Mouse (Mus musculus) 416B (cell line): ENCODE measurements around the gene Il2rb.

Source experiments
- DNase-seq: peaks from one replicate; pipeline ENCODE4 v3.0.0; 2011; ENCODE audit warnings: low read depth

Gene Il2rb

GRCm38 (mm10) chr15:78481448-78482000 lies 13.5 kb downstream of the Il2rb start:
- DNase-seq, result peak; percentile 8

- DNase-seq, result peak; percentile 31
These were observed 14.1 kb downstream of the Il2rb start for GRCm38 (mm10) chr15:78480991-78481390.

GRCm38 (mm10) chr15:78480111-78480510 lies 15.0 kb downstream of the Il2rb start:
- DNase-seq, result peak; percentile 41

DNA sequence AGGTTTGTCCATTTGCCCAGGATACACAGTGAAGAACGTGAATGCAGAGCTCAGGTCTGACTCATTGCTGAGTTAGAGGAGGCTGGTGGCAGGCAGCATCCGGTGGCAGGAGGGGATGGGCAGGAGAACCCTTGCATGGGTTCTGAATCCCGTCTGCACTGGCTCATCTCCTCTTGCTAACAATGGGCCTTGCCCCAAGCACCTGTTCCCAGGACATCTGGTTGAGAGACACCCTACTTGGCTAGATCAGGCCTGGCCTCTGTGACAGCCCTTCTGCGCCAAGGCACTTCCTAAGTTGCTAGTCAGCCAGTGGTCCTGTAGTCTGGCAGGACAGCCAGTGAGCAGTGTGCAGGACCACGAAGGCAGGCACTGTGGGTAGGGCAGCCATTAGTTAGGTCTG lies 15.6 kb downstream of the Il2rb start:
- DNase-seq, result peak; percentile 23

GRCm38 (mm10) chr15:78478073-78478472 lies 17.0 kb downstream of the Il2rb start:
- no peak for DNase-seq

- DNase-seq, result no peak
These were observed 18.2 kb downstream of the Il2rb start for GRCm38 (mm10) chr15:78476878-78477277.

DNA sequence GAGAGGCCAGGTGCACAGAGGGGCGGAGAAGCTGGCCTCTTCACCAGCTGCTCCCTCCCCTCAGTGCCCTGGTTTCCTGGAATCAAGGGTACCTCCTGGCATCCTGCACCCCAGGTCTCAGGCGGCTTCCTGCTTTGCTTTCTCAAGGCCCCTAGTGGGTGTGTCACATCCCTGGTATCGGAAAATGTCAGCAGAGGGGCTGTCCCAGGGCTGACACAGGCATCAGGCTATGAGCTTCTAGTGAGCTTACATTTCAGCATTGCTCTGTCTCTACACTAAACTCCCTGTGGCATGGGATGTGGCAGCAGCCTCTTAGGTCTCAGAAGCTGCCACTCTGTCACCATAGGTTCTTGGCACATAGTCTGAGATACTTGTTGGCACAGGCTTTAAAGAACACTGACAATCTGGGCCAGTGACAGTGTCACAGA lies 19.5 kb downstream of the Il2rb start:
- no peak for DNase-seq

DNA sequence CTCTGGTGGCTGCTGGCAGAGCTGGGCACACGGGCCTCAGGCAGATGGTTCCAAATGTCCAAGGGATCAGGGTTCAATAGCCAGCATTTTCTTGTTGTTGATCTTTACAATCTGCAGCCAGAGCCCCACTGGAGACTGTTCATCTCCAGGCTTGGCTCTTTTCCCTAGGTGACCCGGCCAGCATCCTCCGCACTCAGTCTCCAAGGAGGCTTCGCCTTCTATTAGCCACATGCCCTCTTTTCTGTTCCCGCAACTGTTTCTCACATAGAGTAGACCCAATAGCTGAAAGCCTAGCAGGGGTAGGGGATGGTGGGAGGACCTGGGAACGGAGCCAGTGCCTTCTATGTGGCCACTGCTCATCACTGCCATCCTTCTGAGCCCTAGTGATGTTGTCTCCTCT lies 21.6 kb downstream of the Il2rb start:
- no peak for DNase-seq

DNA sequence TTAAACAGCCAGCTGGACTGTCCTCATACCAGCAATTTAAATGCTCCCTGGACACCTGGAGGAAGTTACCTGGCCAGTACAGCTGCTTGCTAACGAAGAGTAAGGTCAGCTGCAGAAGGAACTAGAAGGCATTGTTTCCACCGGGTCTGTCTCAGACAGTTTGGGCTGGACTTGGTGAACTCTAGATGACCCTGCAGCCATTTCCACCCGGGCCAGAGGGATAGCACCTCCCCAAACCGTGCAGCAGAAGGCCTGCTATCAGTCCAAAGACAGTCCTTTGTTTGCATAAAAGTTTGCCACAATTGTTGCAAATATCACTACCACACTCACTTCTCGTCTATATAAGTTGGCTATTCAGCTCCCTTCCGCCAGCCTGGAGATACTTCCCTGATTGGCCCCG lies 23.2 kb downstream of the Il2rb start:
- DNase-seq, result no peak

DNA sequence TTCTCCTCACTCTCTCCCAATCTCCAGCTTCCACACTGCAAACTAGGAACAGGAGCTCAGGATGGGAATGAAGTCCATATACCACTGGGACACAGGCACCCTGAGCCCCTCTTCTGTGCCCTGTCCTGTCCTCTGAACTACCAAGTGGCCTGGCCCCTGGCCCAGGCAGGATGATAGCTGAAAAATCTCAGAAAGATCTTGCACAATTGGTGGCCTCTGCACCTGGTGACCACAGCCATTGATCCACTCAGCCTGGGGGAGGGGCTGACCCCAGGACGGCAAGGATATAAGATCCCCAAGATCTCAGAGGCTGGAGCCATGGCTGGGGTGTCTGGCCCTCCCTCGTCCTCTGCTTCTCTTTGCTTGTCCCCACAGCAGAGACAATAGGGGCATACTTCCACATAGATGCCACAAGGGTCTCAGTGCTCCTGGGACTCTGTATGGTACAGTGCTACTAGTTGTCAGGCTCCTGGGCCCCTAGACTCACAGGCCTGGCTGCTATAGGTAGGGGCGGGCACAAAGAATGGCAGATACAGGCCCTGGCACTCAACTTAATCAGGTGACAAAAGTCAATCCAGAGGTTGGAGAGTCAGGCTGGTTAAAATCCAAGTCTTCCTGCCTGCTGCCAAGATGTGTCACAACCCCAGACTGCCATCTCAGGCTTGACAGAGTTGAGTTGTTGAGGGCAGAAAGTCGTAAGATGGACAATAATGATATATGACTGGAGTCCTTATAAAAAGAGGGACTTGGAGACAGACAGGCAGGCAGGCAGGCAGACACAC lies 24.4 kb downstream of the Il2rb start:
- DNase-seq, result no peak

GRCm38 (mm10) chr15:78468379-78468937 lies 26.6 kb downstream of the Il2rb start, which contains the start of gene Tmprss6:
Gene Tmprss6, minus strand, starts transcription at chr15:78468634.
- no peak for DNase-seq

- no peak for DNase-seq
These were observed 27.5 kb downstream of the Il2rb start for GRCm38 (mm10) chr15:78467570-78467969.

DNA sequence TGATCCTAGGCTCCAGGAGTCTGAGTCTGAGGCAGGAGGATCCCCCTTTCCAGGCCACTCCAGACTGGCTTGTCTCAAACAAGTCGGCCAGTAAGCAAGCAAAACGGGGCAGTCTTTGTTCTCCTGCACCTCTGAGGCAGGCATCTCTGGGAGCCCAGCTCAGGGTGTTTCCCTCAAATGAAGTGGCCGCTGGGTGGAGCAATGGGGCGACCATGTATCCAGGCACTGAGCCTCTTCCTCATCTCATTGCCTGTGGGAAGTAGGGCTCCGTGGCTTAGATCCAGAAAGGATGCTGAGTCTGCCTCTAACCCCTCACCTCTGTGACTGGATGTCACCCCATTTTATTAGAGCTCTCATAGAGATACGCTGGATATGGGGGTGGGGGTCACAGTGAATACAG lies 28.3 kb downstream of the Il2rb start:
- peak; percentile 13 for DNase-seq

- DNase-seq, result peak; percentile 23
These were observed 32.1 kb downstream of the Il2rb start for GRCm38 (mm10) chr15:78462981-78463380.

GRCm38 (mm10) chr15:78457193-78457592 lies 37.9 kb downstream of the Il2rb start:
- no peak for DNase-seq

DNA sequence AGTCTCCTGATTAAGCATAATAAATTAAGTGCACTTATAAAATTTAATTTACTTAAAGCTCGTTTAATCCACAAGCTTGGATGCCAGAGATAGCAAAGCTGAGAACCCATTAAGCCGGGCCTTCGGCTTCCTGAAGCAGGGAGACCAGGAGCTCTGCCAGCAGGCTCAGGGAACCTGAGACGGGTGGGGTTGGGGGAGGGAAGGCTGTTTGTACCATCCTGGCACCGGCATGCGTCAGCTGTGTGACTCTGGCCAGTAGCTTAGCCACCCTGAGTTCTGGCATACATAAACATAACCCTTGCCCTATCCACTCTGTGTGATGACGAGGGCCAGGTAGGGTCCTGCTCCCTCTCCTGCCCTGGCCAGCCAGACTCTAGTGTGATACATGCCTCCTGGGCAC lies 39.0 kb downstream of the Il2rb start:
- DNase-seq, result no peak

GRCm38 (mm10) chr15:78455168-78455567 lies 39.9 kb downstream of the Il2rb start:
- DNase-seq, result no peak

DNA sequence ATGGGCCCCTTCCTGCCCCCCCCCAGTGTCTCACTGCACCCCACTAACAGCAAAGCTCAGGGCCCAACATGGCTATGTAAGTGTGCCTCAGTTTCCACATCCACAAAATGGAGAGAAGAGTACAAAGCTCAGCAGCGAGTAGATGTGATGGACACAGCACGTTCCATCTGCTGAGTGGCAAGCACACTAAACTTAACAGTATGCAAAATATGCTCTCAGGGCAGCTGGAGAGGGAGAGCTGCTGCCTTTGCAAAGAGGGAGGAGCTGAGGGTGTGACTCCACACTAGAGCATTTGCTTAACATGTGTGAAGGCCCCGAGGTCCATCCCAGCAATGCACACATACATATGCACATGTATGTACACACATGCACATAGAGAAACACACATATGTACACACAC lies 42.1 kb downstream of the Il2rb start:
- no peak for DNase-seq

DNA sequence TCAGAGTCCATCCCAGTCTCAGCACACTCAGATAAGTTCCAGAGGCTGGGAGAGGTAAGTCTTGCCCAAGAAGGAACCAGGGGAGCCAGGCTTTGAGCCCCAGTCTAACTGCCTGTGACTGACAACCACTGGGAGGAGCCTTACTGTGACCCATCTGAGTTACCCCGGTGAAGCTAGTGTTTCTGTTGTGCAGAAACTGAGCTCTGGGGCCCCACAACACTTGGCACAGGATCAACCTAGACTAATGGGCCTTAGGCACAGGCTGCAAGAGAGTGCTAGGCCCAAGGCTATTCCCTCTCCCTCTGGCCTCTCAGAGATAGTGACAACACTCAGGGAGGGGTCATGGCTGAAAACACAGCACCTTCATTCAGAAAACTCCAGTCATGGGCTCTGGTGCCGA lies 43.9 kb downstream of the Il2rb start:
- DNase-seq, result peak; percentile 17

DNA sequence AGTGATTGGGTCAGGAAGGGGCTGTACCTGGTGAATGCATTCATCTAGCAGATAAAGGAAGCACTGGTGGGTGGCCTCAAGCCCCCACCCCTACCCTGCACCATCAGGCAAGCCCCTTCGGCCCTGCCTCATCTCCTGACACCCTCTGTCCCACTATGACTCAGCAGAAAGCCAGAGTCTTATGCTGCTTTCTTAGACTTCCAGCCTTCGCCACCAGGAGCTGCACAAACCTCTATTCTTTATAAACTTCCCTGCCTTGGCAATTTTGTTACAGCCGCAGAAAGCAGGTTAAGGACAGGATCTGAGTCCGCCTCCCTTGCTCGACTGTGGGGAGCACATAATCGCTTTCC lies 44.7 kb downstream of the Il2rb start:
- peak; percentile 68 for DNase-seq

DNA sequence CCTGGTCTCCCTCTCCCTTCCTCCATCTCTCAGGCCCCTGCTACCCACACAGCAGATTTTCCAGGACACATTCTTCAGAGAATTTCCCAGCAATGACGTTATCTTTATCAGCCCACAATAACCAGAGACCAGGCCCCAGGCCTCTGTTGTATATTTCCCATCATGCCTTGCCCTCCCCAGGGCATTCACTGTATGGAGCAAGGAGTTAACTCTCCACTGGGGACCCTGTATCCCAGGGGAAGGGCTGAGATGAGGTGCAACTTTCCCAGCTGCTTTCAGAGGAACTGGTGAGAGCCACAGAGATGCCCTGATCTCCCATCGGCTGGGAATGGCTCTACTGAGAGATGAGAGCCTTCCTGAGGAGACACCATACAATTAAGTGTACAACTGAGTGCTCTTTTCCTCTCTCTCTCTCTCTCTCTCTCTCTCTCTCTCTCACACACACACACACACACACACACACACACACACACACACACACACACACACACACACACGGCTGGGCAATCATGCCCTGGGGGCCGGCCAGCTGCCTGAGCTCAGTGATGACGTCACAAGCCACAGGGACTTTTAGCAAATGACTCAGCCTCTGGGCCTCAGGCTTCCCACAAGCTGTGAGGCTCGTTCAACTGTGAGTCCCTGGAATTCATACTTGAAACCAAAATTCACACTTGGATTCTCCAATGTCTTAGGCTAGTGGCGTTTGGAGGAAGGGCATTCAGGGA lies 45.2 kb downstream of the Il2rb start:
- DNase-seq, result peak; percentile 96

GRCm38 (mm10) chr15:78449131-78449530 lies 45.9 kb downstream of the Il2rb start:
- DNase-seq, result peak; percentile 65
